Mouse (Mus musculus) adrenal gland, postnatal 36 days (tissue): ENCODE measurements around the gene Sptbn1. TPM values are rescaled to one million over a fixed set of nuclear protein-coding genes. Genes with fewer than 3 reads are reported as not detected.

Source experiments
- DNase-seq, 2 experiments: peaks; one replicate each; pipeline ENCODE4 v3.0.0; 2021; ENCODE audit warnings: mixed read lengths in 1 of 2
- total RNA-seq, 2 experiments: library from RNA; stranded (reverse); gene quantifications; 2 replicates each; pipeline ENCODE4 v1.2.3; 2021

The Sptbn1 gene
- total RNA-seq, 2 experiments from 2014 or later, result 310 to 342 TPM

DNA sequence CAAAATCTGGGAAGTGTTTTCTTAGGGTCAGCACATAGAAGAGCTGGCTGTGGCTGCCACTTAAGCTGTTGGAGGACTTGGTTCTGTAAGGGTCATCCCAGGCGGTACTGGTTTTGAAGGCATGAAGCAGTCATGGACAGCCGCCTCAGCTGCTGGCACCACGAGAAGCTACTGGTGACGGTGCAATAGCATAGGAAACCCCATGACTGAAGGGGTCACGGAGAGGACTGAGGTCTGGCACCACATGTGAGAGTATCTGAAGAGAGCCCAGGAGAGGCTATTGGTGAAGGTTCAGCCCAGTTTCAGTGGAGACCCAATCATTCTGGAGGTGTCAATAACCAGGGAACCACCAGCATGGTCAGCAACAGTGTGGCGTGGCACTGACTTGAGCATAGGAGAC is 135.4 kb downstream of the Sptbn1 start:
- no peak for DNase-seq

- DNase-seq, result no peak
These were observed 136.3 kb downstream of the Sptbn1 start for GRCm38 (mm10) chr11:30131640-30132039.

DNA sequence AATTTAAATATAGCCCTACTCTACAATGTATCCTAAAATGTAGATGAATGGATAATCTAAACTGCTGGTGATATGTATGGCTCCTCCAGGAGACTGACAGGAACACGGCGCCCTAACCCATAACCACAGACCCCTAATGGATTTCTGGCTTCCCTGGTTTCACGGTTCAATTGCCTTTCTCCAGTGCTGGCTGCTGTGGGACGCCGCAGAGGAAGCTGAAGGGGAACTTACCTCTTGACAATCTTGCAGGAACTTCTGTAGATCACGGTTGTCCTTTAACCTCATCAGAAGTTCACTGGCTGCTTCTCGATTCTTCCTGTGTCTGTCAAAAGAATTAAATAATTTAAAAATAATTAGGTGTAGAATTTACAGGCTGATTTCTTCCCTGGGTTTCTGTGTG is 138.6 kb downstream of the Sptbn1 start:
- no peak for DNase-seq

DNA sequence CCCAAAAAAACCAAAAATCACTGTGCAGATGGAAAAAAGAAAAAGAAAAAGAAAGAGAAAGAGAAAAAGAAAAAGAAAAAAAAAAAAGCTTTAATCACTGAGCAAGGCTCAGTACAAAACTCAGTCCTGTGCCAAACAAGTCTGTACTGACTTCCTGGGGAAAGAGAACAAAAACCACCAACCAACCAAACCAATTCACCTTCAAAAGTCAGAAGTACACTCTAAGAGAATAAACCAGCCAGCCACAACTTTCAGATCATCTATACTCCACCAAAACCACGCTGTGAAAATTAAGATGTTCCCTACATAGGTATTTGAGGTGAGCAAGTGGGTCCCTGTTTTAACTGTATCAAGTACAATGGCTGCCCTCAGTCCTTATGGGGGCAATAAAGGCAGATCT is 141.1 kb downstream of the Sptbn1 start:
- DNase-seq, result no peak

GRCm38 (mm10) chr11:30118038-30118437 is 149.9 kb downstream of the Sptbn1 start:
- DNase-seq, result no peak

GRCm38 (mm10) chr11:30113631-30114030 is 154.3 kb downstream of the Sptbn1 start:
- DNase-seq, result no peak

DNA sequence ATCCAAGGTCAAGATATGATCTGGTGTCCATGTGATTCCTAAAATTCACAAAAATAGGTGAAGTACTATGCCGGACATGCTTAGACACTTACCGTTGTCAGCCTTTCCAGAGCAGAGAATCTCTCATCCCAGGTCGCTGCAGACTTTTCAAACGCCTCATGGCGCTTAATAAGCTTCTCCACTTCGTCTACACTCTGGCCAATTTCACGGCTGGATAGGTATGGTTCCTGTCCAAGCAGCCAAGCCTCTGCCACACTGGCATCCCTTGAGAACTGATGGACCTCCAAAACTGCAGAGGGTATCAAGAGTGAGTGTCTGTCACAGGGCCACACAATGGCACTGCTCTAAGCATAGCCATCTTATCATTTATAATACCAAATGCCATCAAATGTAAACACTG is 157.3 kb downstream of the Sptbn1 start:
- no peak for DNase-seq

DNA sequence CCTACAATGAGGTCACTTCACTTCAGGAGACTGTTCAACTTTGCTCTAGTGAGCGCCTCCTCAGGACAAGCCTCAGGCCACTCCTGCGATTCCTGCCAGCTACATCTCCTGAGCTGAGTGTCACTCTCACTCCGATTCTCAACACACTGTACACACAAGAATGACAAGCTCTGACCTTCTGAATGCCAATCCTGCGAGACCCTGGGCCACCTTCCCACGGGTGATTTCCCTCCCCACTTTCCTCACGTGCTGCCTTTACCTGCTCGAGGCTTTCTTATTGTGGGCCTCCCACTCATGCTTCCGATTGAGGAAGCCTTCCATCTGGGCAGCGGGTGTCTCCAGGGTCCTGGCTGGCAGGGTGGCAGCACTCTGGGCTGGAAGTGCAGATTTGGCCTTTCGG is 163.8 kb downstream of the Sptbn1 start:
- no peak for DNase-seq

DNA sequence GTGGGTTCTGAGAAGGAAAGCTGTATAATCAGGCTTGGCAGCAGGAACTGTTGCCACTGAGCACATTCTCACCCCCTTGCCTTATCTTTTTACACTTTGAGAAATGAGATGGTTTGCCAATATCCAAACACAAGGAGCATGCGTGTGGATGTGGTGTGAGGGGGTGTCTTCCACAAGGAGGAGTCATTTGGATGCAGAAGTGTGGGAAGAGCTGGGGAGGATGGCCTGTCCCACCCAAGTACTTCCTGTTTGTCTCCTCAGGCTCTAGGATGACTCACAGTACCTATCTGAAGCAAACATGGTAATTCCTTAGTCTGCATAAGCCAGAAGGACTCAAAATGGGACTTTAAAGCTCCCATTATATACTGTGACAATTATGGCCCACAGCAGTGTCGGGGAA is 165.4 kb downstream of the Sptbn1 start:
- DNase-seq, result no peak

DNA sequence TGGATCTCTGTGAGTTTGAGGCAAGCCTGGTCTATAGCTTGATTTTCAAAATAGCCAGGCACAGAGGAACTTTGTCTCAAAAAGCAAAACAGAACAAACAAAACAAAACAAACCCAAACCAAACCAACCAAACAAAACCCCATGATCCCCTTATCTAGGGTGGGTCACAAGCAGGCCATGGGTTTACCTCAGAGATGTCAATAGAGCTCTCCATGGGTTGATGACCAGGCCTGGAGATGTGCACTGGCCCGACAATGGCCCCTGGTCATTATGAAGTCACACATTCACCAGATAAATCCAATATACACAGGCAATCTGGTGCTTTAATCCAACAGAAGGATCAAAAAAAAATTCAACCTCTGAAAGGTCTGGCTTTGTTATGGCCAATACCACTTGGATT is 166.2 kb downstream of the Sptbn1 start:
- DNase-seq, result no peak

DNA sequence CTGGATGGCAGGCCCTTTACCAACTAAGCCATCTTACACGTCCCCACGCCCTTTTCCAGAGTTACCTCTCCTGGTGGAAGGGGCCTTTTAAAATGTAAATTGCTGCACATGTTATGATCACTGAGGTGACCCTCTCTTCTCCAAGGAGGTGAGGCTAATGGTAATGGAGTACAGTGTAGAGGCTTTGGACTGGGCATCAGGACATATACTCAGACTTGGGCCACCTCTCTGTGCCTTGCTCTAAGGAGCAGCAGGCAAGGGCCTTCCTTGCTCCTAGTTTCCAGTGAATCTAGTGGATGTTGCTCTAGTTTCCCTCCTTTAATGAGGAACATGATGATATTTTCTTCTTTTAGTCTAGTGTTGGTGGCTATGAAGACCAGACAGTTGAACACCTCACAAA is 166.8 kb downstream of the Sptbn1 start:
- no peak for DNase-seq

- DNase-seq, result no peak
These were observed 168.1 kb downstream of the Sptbn1 start for GRCm38 (mm10) chr11:30099916-30100315.

- DNase-seq, result no peak
These were observed 172.7 kb downstream of the Sptbn1 start for GRCm38 (mm10) chr11:30095212-30095773.

DNA sequence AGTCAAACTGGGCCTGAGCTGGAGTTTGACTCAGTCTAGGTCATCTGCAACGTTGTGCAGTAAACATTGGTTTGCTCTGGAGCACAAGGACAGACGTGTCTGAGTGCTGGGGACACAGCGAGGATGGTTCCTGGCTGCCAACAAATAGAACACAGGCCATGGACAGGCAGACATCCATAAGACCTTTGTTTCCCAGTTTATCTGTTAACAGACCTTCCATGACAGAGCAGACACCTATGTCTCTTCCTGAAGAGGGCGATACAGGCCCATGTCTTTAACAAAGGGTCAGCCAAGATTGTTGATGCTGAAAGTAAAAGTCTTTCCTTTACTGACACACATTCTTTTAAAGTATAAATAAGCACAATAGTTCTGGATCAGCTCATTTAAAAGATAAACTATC is 176.1 kb downstream of the Sptbn1 start:
- DNase-seq, result no peak

GRCm38 (mm10) chr11:30085114-30085513 is 182.9 kb downstream of the Sptbn1 start:
- DNase-seq, result no peak

GRCm38 (mm10) chr11:30057299-30057698 is 210.7 kb downstream of the Sptbn1 start:
- DNase-seq, result no peak

Other genes starting within 250 kb of the Sptbn1 start
- gene Eml6, start 242.1 kb downstream of the Sptbn1 start, total RNA-seq, result 1 to 10 TPM; 3.6 to 5.2 TPM
- gene 4930505A04Rik, start 203.7 kb upstream of the Sptbn1 start, total RNA-seq, result under 1 TPM in 1 of 2 experiments, not detected in 1; 0.43 TPM